Mouse (Mus musculus): Measurements from ENCODE around the gene Fto.

The Fto gene

DNA sequence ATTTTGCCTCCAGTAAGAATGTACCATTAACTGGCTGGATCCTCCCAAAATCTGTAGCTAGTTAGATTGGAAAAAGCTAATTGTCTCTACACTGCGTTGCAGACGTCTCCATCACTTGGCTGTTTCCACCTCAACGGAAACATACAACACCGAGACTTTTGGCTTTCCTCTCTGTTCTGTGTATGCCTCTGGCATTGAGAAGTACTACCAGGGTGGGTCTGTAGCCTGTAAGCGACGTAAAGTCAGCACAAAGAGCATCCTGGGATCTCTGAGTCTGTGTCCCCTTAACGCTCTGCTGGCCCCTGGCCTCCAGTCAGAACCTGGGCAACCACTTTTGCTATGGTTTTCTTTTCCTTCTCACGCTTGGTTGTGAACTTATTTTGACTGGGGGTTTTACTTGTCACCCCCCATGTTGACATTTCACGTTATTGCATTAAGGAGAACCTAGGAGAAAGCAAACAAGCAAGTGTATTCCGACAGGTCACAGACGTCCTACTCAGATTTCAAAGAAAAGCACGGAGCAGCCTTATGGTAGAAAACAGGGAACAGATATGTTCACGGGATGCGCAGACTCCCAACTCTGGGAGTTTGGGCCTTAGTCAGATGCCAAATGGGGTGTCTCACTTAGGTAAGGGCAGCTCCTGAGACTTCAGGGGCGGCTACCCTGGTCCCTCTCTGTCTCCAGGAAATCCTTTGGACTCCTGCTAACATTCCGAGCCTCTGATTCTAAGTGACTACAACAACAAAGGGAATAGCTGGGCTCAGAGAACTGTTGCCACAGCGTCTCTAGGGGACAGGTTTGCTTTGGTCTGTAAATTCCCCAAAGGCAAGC, 263.0 kb downstream of the Fto start:
- in situ Hi-C loops (cut with MboI; ENCODE audit: unreplicated experiment in 2 of 2): no loop called here

DNA sequence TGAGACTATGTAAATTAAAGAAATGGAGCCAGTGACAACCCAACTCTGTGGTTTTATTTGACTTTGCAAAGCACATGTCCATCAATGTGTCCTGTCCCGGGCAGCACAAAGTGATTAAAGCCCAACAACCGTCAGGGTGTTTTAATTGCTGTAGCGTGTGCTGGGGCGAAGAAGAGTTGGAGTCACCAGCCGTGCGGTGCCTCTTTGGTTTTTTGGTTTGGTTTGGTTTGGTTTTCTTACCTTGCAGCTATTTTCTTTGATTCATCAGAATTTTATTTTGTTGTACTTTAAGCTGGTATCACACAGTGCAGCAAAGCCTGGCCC, 263.6 kb downstream of the Fto start:
- in situ Hi-C loops (cut with MboI; ENCODE audit: unreplicated experiment in 2 of 2): no loop called here

DNA sequence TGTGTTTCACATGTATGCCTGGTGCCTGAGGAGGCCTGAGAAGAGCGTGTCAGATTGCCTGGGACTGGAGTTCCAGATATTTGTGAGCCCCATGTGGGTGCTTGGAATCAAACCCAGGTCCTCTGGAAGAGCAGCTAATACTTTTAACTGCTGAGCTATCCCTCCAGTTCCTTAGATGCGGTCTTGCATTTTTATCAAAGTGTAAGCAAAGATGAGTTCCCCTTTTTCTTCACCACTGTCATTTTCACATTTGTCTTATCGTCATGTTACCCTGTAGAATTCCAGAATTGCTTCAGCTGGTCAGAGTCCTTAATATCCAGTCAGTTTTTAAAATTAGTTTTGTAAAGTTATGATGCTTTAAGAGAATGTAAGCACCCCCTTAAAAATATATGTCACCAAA, 264.3 kb downstream of the Fto start:
- in situ Hi-C loops (cut with MboI; ENCODE audit: unreplicated experiment in 2 of 2): no loop called here

DNA sequence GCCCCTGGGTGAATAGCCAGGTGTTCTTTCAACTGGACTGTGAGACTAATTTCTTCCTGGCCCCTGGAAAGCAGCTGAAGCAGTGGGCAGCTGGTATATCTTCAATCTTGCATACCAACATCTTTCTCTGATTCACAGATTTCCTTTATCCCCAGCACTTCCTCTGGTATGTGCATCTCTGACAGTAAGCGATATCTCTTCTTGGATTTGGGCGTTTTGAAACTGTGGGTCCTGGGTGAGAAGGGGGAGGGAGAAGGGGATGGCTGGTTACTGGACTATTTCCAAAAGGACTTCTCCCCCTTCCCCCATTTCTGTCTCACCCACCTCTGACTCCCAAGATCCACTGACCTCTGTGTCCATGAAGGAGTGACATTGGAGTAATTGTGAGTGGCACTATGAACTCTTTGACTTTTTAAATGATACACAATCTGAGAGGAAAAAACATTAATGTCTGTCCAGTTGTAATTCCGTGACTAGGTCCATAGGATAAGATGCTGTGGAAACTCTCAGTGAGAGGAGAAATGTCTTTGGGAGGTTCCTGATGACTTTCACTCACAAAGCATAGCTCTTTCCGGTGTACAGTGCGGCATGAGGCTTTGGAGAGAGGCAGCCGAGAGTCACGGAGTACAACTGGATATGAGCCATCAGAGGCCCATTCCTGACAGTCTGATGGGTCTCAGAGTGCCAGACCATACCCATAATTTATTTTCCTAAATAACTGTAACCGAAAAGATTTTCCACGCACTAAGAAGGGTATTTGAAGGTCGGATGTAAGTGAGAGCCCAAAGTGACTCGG, 271.5 kb downstream of the Fto start:
- in situ Hi-C loops (cut with MboI; ENCODE audit: unreplicated experiment in 2 of 2): no loop called here

DNA sequence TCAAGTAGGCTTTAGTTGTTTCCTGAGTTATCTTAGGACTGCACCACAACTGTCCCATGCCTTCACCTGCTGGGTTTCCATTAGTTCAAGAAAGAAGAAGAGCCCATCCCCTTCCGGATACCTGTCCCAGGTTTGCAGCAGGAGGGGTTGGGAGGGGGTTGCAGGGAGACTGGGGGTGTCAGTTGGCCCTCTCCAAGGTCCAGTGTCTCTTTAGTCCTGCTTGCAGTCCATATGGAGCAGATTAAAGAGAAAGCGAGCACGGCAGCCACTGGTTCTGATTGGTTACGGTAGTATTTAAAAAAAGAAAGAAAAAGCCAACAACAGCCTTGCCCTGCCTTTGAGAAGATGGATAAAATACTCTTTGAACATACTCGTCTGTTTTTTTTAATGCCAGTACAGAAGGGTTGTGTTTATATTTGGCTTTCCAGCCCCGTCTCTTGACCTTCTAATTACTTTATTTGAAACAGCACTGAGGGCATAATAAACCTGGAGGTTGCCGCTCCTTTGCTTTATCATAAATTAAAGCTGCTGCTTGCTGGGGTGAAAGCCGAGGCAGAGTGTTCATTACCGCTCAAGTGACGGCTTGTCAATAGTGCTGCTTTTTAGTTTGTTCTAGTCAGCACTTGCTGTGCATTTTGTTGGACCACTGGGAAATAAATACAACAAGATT, 279.2 kb downstream of the Fto start:
- in situ Hi-C loops (cut with MboI; ENCODE audit: unreplicated experiment in 2 of 2): no loop called here

DNA sequence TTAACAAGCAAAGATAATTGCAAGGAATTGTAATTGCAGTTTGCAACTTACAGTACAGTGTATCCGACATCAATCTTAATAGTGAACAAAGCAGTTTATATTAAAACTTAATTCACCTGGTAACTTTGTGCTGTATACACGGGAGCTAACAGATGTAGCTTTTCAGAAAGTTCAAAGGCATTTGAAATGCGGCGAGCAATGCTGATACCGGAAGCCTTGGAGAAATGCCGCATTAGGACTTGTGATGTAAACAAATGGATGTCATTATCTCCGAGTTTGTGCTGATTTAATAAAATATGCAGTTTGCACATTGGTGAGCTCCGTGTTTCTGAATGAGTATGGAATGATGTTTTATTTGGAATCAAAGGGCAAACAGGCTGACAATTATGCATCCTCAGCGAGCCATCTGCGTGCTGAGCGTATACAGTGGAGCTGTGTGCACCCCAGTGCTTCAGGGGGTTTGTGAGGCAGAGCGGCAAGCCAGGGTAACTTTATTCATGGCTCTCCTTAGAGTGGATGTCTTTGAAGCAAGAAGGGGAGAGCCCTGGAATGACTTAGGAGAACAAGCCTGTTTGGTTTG, 280.0 kb downstream of the Fto start:
- in situ Hi-C loops (cut with MboI; ENCODE audit: unreplicated experiment in 2 of 2): no loop called here

DNA sequence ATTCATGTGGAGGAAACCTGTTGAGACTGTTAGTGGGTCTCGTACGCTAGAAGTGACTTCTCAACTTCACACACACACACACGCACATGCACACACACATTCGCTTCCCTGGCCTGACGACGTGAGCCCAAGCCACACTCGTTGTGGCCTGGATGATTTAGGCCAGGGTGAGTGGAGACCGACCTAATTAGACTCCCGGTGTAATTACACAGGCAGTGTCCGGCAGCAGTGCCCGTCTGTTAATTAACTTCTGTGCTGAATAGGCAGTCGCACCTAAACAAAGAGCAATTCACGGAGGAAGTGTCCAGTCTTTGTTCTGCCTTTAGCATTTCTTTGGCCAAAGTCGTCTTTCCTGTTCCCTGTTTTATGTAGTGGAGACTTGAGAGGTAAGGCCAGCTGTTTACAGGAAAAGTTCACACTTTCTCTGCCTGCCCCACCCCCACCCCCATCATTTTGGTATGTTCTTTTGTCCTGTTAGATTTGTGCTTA, 286.1 kb downstream of the Fto start:
- in situ Hi-C loops (cut with MboI; ENCODE audit: unreplicated experiment in 2 of 2): no loop called here

DNA sequence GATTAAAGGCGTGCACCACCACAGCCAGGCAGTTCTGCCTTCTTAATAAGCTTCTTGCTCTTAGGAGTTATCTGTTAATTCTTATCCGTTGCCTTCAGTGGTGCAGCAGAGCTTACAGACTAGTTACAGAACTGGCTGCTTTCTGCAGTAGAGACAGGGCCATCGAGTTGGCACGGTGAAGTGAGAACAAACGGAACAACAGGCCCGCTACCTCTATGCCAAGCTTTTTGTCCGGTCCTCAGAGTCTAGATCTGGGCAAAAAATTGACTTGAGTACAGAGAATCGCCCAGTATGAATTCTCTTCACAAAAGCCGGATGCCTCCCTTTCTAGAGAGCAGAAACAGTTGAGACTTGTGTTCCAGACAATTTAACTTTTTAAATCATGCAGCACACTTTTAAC, 290.4 kb downstream of the Fto start:
- in situ Hi-C loops (cut with MboI; ENCODE audit: unreplicated experiment in 2 of 2): no loop called here

DNA sequence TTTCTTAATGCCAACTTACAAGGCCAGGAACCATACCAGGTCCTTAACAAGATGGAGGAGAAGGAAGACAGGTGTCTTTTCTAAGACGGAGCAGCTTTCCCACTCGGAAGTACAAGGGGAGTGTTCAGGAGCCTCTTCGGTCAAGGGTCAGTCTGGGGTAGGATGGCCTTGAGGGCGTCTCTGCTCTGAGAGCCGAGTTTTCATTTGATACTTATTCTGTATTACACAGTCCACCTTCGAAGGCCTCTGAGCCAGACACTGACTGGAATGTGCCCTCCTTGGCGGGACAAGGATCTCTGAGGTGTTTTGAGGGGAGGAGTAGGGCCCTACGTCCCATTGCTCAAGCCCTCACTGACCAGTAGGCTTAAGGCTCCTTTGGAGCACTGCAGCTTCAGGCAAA, 292.6 kb downstream of the Fto start:
- in situ Hi-C loops (cut with MboI; ENCODE audit: unreplicated experiment in 2 of 2): no loop called here

DNA sequence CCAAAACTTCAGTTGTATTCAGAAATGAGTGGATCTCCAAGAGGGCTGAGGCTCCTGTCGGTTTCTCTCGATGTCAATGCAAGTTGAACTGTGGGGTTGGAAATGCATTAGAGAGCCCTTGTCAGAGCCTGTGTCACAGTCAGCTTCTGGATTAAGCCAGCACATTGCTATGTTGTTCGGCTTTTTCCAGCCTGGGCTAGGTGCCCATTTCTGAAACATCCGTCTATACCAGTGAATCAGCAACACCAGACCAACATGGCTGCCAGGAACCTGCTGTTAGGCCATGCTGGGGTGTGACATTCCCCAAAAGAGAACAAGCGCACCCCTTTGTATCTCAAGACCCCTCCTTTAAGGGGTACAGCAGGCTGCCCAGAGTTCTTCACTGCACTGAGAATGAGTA, 293.8 kb downstream of the Fto start:
- in situ Hi-C loops (cut with MboI; ENCODE audit: unreplicated experiment in 2 of 2): no loop called here

DNA sequence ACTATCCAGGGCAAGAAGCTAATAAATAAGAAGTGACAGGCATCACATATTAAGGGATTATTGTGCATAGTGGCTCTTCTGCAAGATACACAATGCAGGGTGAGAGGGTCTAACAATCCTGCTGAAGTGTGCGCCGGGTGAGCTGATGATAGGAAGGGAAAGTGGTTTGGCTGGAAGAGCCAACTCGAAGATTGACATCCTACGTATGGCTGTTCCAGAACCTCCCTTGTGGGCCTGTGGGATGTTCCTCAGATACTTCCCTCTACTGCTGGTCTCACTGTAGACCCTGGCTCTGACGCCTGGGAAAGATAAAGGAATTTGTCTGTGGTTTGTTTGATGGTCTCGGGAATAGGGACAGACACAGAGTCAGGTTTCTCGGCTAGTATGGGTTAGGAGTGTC, 297.9 kb downstream of the Fto start:
- in situ Hi-C loops (cut with MboI; ENCODE audit: unreplicated experiment in 2 of 2): no loop called here

DNA sequence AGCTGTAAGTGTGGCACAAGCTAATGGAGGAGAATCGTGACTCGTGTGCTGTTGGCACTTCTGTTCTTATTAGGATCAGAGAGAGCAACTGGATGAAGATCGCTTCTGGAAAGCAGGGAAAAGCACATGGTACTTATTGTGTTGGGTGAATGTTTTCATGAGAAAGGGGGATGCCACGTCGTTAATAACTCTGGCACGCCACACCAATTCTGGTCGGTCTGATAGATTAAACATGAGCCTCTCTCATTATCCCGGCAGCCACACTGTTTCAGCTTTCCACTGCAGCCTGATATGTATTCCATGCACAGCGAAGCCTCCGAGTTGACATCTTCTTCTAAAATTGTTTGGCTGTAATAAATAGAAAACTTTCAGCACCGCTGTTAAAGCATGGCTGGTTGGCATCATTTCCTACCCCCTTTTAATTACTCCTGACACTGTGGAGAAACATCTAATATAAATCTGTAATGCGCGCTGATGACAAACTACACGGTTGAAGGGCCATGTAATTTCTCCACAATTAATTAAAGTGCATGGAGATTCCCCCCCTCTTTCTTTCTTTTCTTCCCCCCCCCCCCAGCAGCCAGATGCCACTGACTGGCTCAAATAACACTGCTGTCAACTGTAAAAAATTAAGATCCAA, 298.5 kb downstream of the Fto start:
- in situ Hi-C loops (cut with MboI; ENCODE audit: unreplicated experiment in 2 of 2): no loop called here

DNA sequence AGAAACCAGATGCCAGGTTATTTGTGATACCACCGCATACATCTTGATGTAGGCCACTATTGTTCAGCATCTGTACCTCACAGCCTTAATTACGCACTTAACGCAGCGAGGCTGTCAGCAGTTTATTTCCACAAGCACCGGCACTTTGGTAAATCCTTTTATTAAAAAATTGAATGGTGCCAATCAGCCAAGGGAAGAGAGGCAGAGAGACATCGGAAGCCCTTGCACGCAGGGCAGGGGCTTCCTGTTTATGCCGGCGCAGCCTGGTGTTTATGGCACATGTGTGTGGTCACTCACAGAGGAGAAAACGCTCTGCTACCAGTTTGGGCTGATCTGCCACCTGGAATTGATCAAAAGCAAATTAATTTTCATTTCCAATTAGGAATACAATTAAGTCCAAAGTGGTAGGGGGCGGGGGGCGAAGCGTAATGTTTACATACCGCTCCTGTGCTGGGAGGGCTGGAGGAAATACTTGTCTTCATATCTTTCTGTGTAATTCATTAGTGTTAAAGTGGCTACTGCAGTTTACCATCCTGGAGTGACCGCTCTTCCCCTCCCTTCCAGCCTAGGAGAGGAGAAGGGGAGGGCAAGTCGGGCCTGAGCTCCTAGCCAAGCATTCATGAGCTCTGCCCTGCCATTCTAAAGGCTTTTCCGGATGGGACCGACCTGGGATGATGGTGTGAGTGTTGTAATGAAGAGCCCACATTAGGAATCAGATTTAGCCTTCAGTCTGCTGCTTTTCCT, 299.2 kb downstream of the Fto start:
- in situ Hi-C loops (cut with MboI; ENCODE audit: unreplicated experiment in 2 of 2): no loop called here

DNA sequence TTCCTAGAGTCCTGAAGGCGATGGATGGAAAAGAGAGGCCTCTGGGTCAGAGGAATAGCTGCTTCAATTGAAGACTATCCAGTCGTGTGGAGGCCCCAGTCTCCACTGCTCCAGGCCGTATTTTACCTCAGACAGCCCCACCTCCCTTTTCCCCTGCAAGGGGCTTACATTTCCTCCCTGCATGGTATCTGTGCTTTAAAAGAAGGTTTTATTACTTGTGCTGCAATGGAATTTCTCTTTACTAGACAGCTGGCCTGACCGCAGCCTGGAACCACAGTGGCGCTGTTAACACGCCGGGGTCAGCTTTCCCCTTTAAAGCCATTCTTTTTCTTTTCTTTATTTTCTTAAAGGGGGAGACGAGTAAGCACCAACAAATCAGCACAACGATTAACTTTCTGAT, 300.3 kb downstream of the Fto start:
- in situ Hi-C loops (cut with MboI; ENCODE audit: unreplicated experiment in 2 of 2): no loop called here

DNA sequence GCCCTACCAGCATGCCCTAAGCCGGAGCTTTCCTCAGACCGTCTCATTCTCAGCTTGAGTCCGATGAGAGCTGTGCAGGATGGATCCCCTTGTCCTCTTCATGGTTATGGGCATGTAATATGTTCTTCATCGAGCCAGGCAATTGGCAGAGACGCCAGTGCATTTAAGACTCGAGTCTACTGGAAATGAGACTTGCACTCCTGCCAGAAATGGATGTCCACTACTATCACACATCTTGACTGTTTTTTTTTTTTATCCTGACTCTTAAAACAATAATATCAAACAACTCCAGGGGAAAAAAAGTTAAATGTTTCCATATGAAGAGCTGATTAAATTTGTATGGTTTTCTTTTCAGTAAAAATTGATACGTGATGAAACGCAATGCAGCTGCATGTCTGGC, 301.9 kb downstream of the Fto start:
- in situ Hi-C loops (cut with MboI; ENCODE audit: unreplicated experiment in 2 of 2): no loop called here

DNA sequence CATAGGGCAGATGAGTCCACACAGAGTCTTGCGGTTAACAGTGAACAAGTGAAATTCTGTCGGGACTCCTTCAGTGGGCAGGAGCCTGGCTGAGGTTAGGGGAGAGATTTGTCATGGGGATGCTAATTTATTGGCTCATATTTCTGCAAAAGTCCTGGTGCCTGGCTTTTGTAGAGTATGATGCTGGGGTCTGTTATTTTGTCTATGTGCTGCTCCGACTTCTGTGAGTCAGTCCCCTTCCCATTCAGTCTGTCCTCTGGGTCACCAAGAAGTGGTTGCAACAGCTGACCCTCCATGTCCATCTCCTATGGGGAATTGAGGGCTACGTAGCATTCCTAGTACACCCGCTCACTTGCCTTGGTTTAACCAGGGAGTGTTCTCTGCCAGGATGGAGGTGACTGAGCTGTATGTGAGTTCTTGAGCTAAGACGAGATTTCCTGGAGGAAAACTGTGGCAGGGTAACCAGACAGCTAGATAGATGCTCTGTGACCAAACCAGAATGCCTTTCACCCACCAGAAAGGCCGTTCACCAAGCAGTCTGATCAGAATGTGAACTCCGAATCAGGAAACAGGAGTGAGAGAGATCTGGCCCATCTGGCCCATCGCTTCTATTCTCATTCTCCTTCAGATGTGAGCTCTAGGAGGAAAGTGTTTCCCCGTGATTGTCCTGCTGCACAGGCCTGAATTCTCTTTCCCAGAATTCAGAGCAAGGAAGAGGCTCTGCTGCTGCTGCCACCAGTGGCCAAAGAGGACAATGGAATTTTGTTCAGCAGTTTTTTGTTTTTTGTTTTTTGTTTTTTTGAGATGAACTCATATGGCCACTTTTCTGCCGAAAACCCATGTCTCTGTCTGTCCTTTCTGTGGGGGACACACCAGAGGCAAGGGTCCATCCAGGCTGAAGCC, 302.7 kb downstream of the Fto start:
- in situ Hi-C loops (cut with MboI; ENCODE audit: unreplicated experiment in 2 of 2): no loop called here

DNA sequence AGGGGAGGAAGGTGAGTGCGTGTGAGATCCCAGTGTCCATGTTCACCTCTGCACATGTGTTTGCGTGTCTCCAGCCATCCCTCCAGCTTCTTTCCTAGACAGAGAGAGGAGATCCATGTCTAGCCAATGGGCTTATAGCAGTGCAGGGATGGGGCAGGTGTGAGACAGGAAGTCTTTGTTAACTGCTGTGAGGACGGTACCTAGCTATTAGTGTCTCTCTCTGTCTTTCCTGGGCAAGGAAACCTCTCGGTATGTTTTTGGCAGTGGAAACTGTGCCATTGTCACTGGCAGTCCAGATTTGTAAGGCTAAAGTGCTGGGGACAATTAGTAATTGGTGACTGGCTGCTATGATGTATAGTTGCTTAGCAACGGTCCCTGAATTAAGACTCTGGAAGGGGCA, 304.4 kb downstream of the Fto start:
- in situ Hi-C loops (cut with MboI; ENCODE audit: unreplicated experiment in 2 of 2): no loop called here

DNA sequence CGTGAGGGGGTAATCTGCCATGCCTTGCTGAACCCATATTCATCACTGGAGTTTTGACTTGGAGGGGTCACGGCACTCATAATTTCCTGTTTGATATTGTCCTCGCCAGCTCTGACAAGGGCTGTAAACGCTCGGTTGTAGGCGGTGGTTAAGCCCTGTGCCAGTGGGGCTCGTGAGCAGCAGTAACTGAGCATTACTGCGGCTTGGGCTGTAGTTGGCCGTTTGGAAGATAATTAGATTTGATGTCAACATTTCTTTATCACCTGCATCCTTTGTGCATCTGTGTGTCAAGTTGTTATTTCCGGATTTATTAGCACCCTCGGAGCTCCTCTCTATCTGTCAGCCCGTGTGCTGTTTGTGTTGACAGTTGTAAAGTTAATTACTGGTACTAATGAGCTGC, 309.4 kb downstream of the Fto start:
- in situ Hi-C loops (cut with MboI; ENCODE audit: unreplicated experiment in 2 of 2): no loop called here
